Mouse (Mus musculus) leukemia stem cell, adult 10-12 weeks (primary cell): ENCODE results near the gene Bckdhb. TPM values are rescaled to one million over a fixed set of nuclear protein-coding genes. Genes with fewer than 3 reads are reported as not detected.

Experiments
- polyA plus RNA-seq: library from polyadenylated mRNA; stranded (reverse); fragments of >175 nt; gene quantifications from 2 replicates; pipeline ENCODE4 v1.2.3, GENCODE M21; 2012; ENCODE audit warnings: low replicate concordance

Bckdhb gene
- polyA plus RNA-seq = 8.8 and 13.6 TPM in 2 replicates

GRCm38 (mm10) chr9:83924878-83925687 lies at the start of gene Bckdhb:
Gene Bckdhb, plus strand, starts transcription at chr9:83925145.

Other genes starting within 250 kb of the Bckdhb start
- gene Elovl4, start 118.9 kb upstream of the Bckdhb start, polyA plus RNA-seq = not detected in 2 replicates
- gene Ttk, start 90.5 kb upstream of the Bckdhb start, polyA plus RNA-seq = 0.65 and 1.3 TPM in 2 replicates